Mouse (Mus musculus) hindbrain, embryonic 11.5 days (tissue): ENCODE measurements around the gene Tars. TPM values are rescaled to one million over a fixed set of nuclear protein-coding genes. Genes with fewer than 3 reads are reported as not detected.

ENCODE experiments used
- ATAC-seq: fragments of 200-750 bp; cut with Nextera tagmentation; 2 replicates; pipeline ENCODE4 v1.8.0; 2017; ENCODE audit warnings: mild to moderate bottlenecking, moderate TSS enrichment, moderate library complexity; ENCODE audit not compliant: low FRiP score
- DNase-seq: peaks from one replicate; pipeline ENCODE4 v3.0.0-alpha.2; 2015; ENCODE audit warnings: low spot score
- H3K27ac ChIP-seq: fragments of 300-500 bp; sonication (generic); 2 replicates; pipeline ENCODE4 v1.5.1; 2014; ENCODE audit warnings: mild to moderate bottlenecking, low read depth, low read length
- H3K27me3 ChIP-seq: fragments of 300-500 bp; sonication (generic); 2 replicates; pipeline ENCODE4 v1.6.1; 2014; ENCODE audit warnings: mild to moderate bottlenecking, low read length, moderate library complexity, mixed read lengths; ENCODE audit not compliant: control insufficient read depth, insufficient read depth
- H3K36me3 ChIP-seq: fragments of 300-500 bp; sonication (generic); 2 replicates; pipeline ENCODE4 v1.6.1; 2014; ENCODE audit warnings: mild to moderate bottlenecking, low read length, moderate library complexity, mixed read lengths; ENCODE audit not compliant: control insufficient read depth, insufficient read depth
- H3K4me1 ChIP-seq: fragments of 300-500 bp; sonication (generic); replicated peaks from 2 replicates; pipeline ENCODE4 v1.6.1; 2014; ENCODE audit warnings: low read length, mixed read lengths; ENCODE audit not compliant: control insufficient read depth, insufficient read depth
- H3K4me2 ChIP-seq: fragments of 300-500 bp; sonication (generic); replicated peaks from 2 replicates; pipeline ENCODE4 v1.6.1; 2014; ENCODE audit warnings: mild to moderate bottlenecking, low read depth, low read length
- H3K4me3 ChIP-seq: fragments of 300-500 bp; sonication (generic); 2 replicates; pipeline ENCODE4 v1.5.1; 2014; ENCODE audit warnings: low read depth, low read length
- H3K9ac ChIP-seq: fragments of 300-500 bp; sonication (generic); 2 replicates; pipeline ENCODE4 v1.6.1; 2014; ENCODE audit warnings: low read depth, low read length
- H3K9me3 ChIP-seq: fragments of 300-500 bp; sonication (generic); 2 replicates; pipeline ENCODE4 v1.6.1; 2016; ENCODE audit warnings: low read length; ENCODE audit not compliant: control insufficient read depth
- WGBS: fragments of 180-500 bp; shearing (Covaris S2); extraction: QIAGEN DNeasy Blood & Tissue Kit; methylation state at CpG from one replicate; pipeline ENCODE4 v1.1.7; 2014; 5-methylcytosine and 5-hydroxymethylcytosine counted together
- polyA plus RNA-seq: library from polyadenylated mRNA; unstranded; fragments of >200 nt; fragmentation: Nextera tagmentation; extraction: Ambion mirVana; gene quantifications from 2 replicates; pipeline ENCODE4 v1.2.1, GENCODE M21; 2014

Tars gene
- polyA plus RNA-seq, 1 experiment from 2014 or later: 84.6 TPM

DNA sequence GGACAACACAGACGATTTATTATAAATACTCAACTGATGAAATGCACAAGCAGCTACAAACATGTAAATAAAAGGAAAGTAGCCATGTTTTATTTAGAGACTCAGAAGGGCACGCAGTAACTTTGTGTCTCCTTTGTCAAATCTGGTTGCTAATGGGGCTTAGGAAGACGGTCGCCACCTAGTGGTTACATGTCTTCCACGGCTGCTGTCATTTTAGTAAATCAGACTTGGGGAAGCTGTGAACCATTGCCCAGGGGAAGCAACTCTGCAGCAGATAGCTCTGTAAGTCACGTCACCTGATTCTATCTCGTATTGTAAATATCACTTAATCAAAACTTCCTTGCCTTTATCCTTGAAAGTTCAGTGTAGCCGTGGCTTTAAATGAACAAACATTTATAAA, 7.9 kb upstream of the Tars start:
- H3K4me2 ChIP-seq: no peak overlapping the region
- H3K4me3 ChIP-seq: no peak overlapping the region
- 18% methylated on average over 8 of the region's 8 CpGs for WGBS
- no peaks in the 10 kb centered on the region for H3K9me3 ChIP-seq
- 0 out of 2 replicates have a peak, but pooled peaks cover 3% of the 10 kb centered on the region for H3K27me3 ChIP-seq
- H3K9ac ChIP-seq: no peak overlapping the region
- ATAC-seq (peak; percentile 43; the same call in 1 of the 2 replicates), DNase-seq (peak; percentile 84)
- no peaks in the 10 kb centered on the region for H3K4me1 ChIP-seq
- no peaks in the 10 kb centered on the region for H3K36me3 ChIP-seq
- H3K27ac ChIP-seq: no peak overlapping the region

DNA sequence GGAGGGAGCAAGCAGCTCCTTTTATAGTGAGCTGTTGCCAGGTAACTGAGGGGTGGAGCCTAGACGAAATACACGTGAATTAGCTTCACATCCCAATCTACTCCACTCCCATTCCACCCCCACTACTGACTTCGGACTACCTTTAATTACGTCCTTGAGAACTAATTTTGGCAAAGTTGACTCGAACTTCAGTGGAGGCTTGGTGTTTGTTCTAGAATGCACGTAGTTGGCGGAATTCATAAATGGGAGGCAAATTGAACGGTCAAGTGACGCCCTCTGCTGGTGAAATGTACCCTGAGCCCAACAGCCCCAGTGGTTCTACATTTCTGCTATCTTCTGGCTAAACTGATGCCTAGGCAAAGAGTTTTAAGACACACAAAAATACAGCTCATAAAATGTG, 7.3 kb upstream of the Tars start:
- ATAC-seq (no peak), DNase-seq (peak; percentile 46)
- no peak overlapping the region for H3K4me3 ChIP-seq
- H3K9ac ChIP-seq: no peak overlapping the region
- H3K4me2 ChIP-seq: no peak overlapping the region
- WGBS: 29% methylated on average over 9 of the region's 9 CpGs
- H3K27ac ChIP-seq: no peak overlapping the region
- H3K27me3 ChIP-seq: 0 out of 2 replicates have a peak, but pooled peaks cover 3% of the 10 kb centered on the region
- H3K36me3 ChIP-seq: no peaks in the 10 kb centered on the region
- no peaks in the 10 kb centered on the region for H3K4me1 ChIP-seq
- H3K9me3 ChIP-seq: no peaks in the 10 kb centered on the region

GRCm38 (mm10) chr15:11398676-11399350, 652 bp downstream of the Tars start:
- 9% methylated on average over 10 of the region's 10 CpGs for WGBS
- H3K27me3 ChIP-seq: 0 out of 2 replicates have a peak, but pooled peaks cover under 1% of the 10 kb centered on the region
- no peak overlapping the region for H3K27ac ChIP-seq
- peak overlapping the region; percentile 72 for H3K4me2 ChIP-seq
- DNase-seq: no peak
- H3K9ac ChIP-seq: peak overlapping the region; percentile 83
- no peak for ATAC-seq
- peaks cover 3% of the 10 kb centered on the region; the same call in 1 of the 2 replicates for H3K4me1 ChIP-seq
- no peaks in the 10 kb centered on the region for H3K9me3 ChIP-seq
- peak overlapping the region; percentile 77 for H3K4me3 ChIP-seq
- 0 out of 2 replicates have a peak, but pooled peaks cover 1% of the 10 kb centered on the region for H3K36me3 ChIP-seq

DNA sequence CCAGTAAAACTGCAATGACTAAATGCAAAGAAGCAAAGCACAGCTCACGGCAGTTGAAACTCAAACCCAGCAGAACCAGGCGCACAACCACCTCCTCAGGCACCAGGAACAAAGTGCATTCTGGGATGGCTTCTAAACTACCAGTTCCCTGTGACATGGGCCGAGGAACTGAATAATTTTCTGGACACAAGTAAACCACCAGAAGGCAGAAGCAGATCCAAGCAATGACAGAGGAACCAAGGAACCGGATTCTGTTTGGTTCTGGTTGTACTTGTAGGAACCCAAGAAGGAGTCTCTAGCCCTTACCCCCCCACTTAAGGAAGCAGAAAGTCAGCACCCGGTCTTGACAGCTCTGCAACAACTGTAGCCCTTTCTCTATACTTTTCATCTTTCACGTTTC, 3.0 kb downstream of the Tars start:
- peaks cover 5% of the 10 kb centered on the region; the same call in 1 of the 2 replicates for H3K36me3 ChIP-seq

DNA sequence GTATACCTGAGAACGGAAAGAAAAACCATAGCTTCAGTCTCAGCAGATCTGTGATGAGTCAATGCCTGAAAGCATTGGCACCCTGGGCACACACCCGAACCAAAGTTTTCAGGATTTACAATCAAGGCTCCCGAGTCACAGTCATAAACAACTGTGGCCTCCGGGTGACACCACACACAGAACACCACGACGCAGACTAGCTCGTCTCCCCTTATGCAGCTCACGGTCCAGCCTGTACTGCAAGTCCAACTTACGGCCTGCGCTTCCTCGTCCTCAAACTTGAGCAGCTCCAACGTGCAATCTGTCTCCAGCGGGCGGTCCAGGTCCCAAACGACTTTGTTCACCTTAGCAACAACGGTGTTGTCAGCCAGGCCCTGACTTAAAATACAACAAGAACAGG, 6.6 kb downstream of the Tars start:
- H3K4me1 ChIP-seq: no peaks in the 10 kb centered on the region
- no peak overlapping the region for H3K27ac ChIP-seq
- DNase-seq: no peak
- ATAC-seq: no peak
- no peak overlapping the region for H3K9ac ChIP-seq
- H3K36me3 ChIP-seq: peaks cover 11% of the 10 kb centered on the region; the same call in 1 of the 2 replicates
- no peak overlapping the region for H3K4me2 ChIP-seq
- H3K4me3 ChIP-seq: no peak overlapping the region
- no peaks in the 10 kb centered on the region for H3K27me3 ChIP-seq
- 95% methylated on average over 16 of the region's 16 CpGs for WGBS
- no peaks in the 10 kb centered on the region for H3K9me3 ChIP-seq

More for the DNA sequence above, 3.0 kb downstream of the Tars start:
- no peak overlapping the region for H3K27ac ChIP-seq
- ATAC-seq (no peak), DNase-seq (no peak)
- WGBS: 87% methylated on average over 6 of the region's 6 CpGs
- H3K4me3 ChIP-seq: no peak overlapping the region
- no peaks in the 10 kb centered on the region for H3K27me3 ChIP-seq
- no peak overlapping the region for H3K9ac ChIP-seq
- no peaks in the 10 kb centered on the region for H3K9me3 ChIP-seq
- H3K4me1 ChIP-seq: peaks cover 3% of the 10 kb centered on the region; the same call in 1 of the 2 replicates
- H3K4me2 ChIP-seq: no peak overlapping the region

DNA sequence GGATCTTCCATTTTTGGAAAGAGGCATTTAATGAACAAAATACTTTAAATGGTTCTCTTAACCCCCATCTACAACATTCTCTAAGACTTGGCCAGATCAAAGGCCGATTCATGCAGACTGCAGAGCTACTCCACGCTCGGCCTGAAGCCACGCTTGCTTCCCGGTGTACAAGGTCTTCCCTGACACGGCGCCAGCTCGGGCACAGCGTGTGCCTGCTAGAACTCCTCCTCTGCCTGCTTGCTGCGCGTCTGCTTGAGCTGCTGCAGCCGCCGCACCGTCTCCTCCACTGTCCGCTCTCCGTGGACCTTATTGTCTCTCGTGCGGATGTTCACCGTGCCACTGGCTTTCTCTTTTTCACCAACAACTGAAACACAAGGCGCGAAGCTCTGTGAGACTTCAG, 15.7 kb downstream of the Tars start:
- WGBS: 94% methylated on average over 21 of the region's 21 CpGs
- DNase-seq (no peak), ATAC-seq (no peak)
- H3K27me3 ChIP-seq: no peaks in the 10 kb centered on the region
- H3K9me3 ChIP-seq: no peaks in the 10 kb centered on the region
- H3K9ac ChIP-seq: no peak overlapping the region
- H3K27ac ChIP-seq: no peak overlapping the region
- H3K4me2 ChIP-seq: no peak overlapping the region
- no peaks in the 10 kb centered on the region for H3K4me1 ChIP-seq
- peaks cover 16% of the 10 kb centered on the region; the same call in 1 of the 2 replicates for H3K36me3 ChIP-seq
- H3K4me3 ChIP-seq: no peak overlapping the region

DNA sequence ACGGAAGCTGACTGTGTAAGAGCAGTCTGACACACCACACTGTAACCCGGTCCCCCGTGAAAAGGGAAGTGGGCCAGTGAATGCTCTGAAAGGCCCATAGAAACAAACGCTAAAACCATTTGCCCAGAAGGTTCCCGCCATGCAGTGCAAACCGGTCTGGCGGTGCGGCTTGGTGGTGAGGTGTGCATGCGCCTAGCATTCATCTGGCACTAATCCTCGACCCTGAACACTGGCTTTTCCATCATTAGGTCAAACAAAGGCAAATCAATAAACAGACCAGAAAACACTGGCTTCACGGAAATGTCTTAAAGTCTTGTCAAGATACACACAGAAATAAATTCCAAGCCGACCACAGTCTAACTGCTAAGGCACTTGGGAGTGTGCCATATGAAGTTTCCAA, 16.9 kb downstream of the Tars start:
- no peak for DNase-seq
- no peaks in the 10 kb centered on the region for H3K9me3 ChIP-seq
- WGBS: 90% methylated on average over 12 of the region's 12 CpGs
- H3K4me2 ChIP-seq: no peak overlapping the region
- H3K27me3 ChIP-seq: no peaks in the 10 kb centered on the region
- no peak overlapping the region for H3K27ac ChIP-seq
- no peak overlapping the region for H3K9ac ChIP-seq
- no peak overlapping the region for H3K4me3 ChIP-seq
- H3K36me3 ChIP-seq: peaks cover 16% of the 10 kb centered on the region; the same call in 1 of the 2 replicates
- no peaks in the 10 kb centered on the region for H3K4me1 ChIP-seq
- no peak for ATAC-seq

- peaks cover 12% of the 10 kb centered on the region; the same call in 1 of the 2 replicates for H3K36me3 ChIP-seq
- no peaks in the 10 kb centered on the region for H3K4me1 ChIP-seq
- ATAC-seq: no peak
- H3K27ac ChIP-seq: no peak overlapping the region
- no peak for DNase-seq
- no peaks in the 10 kb centered on the region for H3K9me3 ChIP-seq
- no peak overlapping the region for H3K4me3 ChIP-seq
- H3K4me2 ChIP-seq: no peak overlapping the region
- no peaks in the 10 kb centered on the region for H3K27me3 ChIP-seq
- 84% methylated on average over 8 of the region's 8 CpGs for WGBS
- no peak overlapping the region for H3K9ac ChIP-seq
These were observed 18.8 kb downstream of the Tars start for GRCm38 (mm10) chr15:11380616-11381015.

DNA sequence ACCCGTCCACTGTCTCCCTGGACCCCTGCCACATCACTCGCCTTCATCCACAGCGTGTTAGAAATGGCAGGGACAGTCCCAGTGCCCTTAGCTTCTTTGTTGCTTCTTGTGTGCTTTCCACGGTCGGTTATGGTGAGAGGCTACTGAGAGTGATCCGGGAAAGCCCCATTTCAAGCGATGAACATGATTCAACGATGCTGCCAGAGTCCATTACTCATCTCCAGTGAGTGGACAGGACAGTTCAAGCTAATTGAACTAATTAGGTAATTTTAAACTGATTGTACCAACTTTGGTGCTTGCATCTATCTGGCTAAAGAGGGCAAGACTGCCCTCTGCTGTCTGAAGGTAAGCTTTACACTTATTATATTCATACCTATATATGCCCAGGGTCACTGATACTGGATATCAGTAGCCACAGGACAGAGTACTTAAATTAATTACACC, 19.4 kb downstream of the Tars start:
- ATAC-seq (peak; percentile 49; the same call in 1 of the 2 replicates), DNase-seq (peak; percentile 66)
- 46% methylated on average over 8 of the region's 8 CpGs for WGBS
- no peak overlapping the region for H3K4me3 ChIP-seq
- H3K9ac ChIP-seq: no peak overlapping the region
- H3K9me3 ChIP-seq: no peaks in the 10 kb centered on the region
- H3K4me2 ChIP-seq: no peak overlapping the region
- no peaks in the 10 kb centered on the region for H3K27me3 ChIP-seq
- peaks cover 10% of the 10 kb centered on the region; the same call in 1 of the 2 replicates for H3K36me3 ChIP-seq
- no peak overlapping the region for H3K27ac ChIP-seq
- H3K4me1 ChIP-seq: no peaks in the 10 kb centered on the region
